Mouse (Mus musculus) limb, embryonic 11.5 days (tissue): ENCODE measurements around the gene Vmn1r21. TPM values are rescaled to one million over a fixed set of nuclear protein-coding genes. Genes with fewer than 3 reads are reported as not detected.
"Not testable (repeated sequence)": the region's sequence is repeated elsewhere in the genome, so short reads cannot be mapped to it uniquely, and the experiment has no call there.

Source experiments
- ATAC-seq: fragments of 200-750 bp; cut with Nextera tagmentation; 2 replicates; pipeline ENCODE4 v1.8.0; 2017; ENCODE audit warnings: low read depth; ENCODE audit not compliant: insufficient number of reproducible peaks, low FRiP score, low TSS enrichment
- DNase-seq: peaks from one replicate; pipeline ENCODE4 v3.0.0-alpha.2; 2015; ENCODE audit warnings: low spot score
- H3K27ac ChIP-seq: fragments of 300-500 bp; sonication (generic); replicated peaks from 2 replicates; pipeline ENCODE4 v1.5.1; 2014; ENCODE audit warnings: low read depth, mild to moderate bottlenecking, low read length
- H3K27me3 ChIP-seq: fragments of 300-500 bp; sonication (generic); 2 replicates; pipeline ENCODE4 v1.6.1; 2014; ENCODE audit warnings: mild to moderate bottlenecking, low read length, mixed read lengths; ENCODE audit not compliant: control insufficient read depth, insufficient read depth
- H3K36me3 ChIP-seq: fragments of 300-500 bp; sonication (generic); 2 replicates; pipeline ENCODE4 v1.6.1; 2014; ENCODE audit warnings: mild to moderate bottlenecking, low read length, moderate library complexity, mixed read lengths; ENCODE audit not compliant: control insufficient read depth, insufficient read depth
- H3K4me1 ChIP-seq: fragments of 300-500 bp; sonication (generic); 2 replicates; pipeline ENCODE4 v1.6.1; 2014; ENCODE audit warnings: low read length, mixed read lengths; ENCODE audit not compliant: control insufficient read depth, insufficient read depth
- H3K4me2 ChIP-seq: fragments of 300-500 bp; sonication (generic); 2 replicates; pipeline ENCODE4 v1.6.1; 2014; ENCODE audit warnings: low read depth, mild to moderate bottlenecking, moderate library complexity; ENCODE audit not compliant: severe bottlenecking
- H3K4me3 ChIP-seq: fragments of 300-500 bp; sonication (generic); 2 replicates; pipeline ENCODE4 v1.5.1; 2014; ENCODE audit warnings: low read depth, low read length
- H3K9ac ChIP-seq: fragments of 300-500 bp; sonication (generic); 2 replicates; pipeline ENCODE4 v1.6.1; 2014; ENCODE audit warnings: mild to moderate bottlenecking, low read length
- H3K9me3 ChIP-seq: fragments of 300-500 bp; sonication (generic); 2 replicates; pipeline ENCODE4 v1.6.1; 2016; ENCODE audit warnings: low read length; ENCODE audit not compliant: control insufficient read depth
- WGBS: fragments of 180-500 bp; shearing (Covaris S2); extraction: QIAGEN DNeasy Blood & Tissue Kit; methylation state at CpG from one replicate; pipeline ENCODE4 v1.1.7; 2014; 5-methylcytosine and 5-hydroxymethylcytosine counted together
- polyA plus RNA-seq: library from polyadenylated mRNA; unstranded; fragments of >200 nt; fragmentation: Nextera tagmentation; extraction: Ambion mirVana; gene quantifications from 2 replicates; pipeline ENCODE4 v1.2.1, GENCODE M21; 2014

Vmn1r21 gene
- not detected in 2 replicates for polyA plus RNA-seq

GRCm38 (mm10) chr6:57850286-57850685, at the start of gene Vmn1r21:
Vmn1r21 (minus strand) TSS chr6:57850343.
- Histone ChIP-seq H3K4me2 (no peak within 1 kb of the TSS), H3K9me3 (no peaks in the 10 kb centered on the region), H3K4me3 (no peak within 1 kb of the TSS), H3K4me1 (no peaks in the 10 kb centered on the region), H3K27me3 (no peaks in the 10 kb centered on the region), H3K36me3 (no peaks in the 10 kb centered on the region), H3K9ac (no peak within 1 kb of the TSS), H3K27ac (no peak within 1 kb of the TSS)
- DNase-seq (no peak), ATAC-seq (no peak)
- WGBS, result 76% methylated on average over 1 of the region's 1 CpGs

GRCm38 (mm10) chr6:57859043-57860042, 9.2 kb upstream of the Vmn1r21 start:
- 57% methylated on average over 6 of the region's 6 CpGs for WGBS
- no peak overlapping the region for H3K27ac ChIP-seq
- peak; percentile 83 for ATAC-seq

GRCm38 (mm10) chr6:57851177-57851576, 1.0 kb upstream of the Vmn1r21 start:
- H3K4me3 ChIP-seq, H3K4me2 ChIP-seq, H3K36me3 ChIP-seq, ATAC-seq, H3K4me1 ChIP-seq, H3K9ac ChIP-seq, DNase-seq, H3K9me3 ChIP-seq, H3K27me3 ChIP-seq, H3K27ac ChIP-seq: not testable (repeated sequence)
- 91% methylated on average over 5 of the region's 5 CpGs for WGBS

More at GRCm38 (mm10) chr6:57859043-57860042, 9.2 kb upstream of the Vmn1r21 start:
- Histone ChIP-seq H3K9ac (no peak overlapping the region), H3K36me3 (no peaks in the 10 kb centered on the region), H3K4me2 (no peak overlapping the region), H3K27me3 (no peaks in the 10 kb centered on the region), H3K4me1 (no peaks in the 10 kb centered on the region), H3K9me3 (no peaks in the 10 kb centered on the region), H3K4me3 (no peak overlapping the region)
- DNase-seq, result peak; percentile 25

- H3K36me3 ChIP-seq, result no peaks in the 10 kb centered on the region
- H3K4me3 ChIP-seq, result no peak overlapping the region
- no peak overlapping the region for H3K9ac ChIP-seq
- H3K4me1 ChIP-seq, result no peaks in the 10 kb centered on the region
- no peak overlapping the region for H3K27ac ChIP-seq
- no peaks in the 10 kb centered on the region for H3K27me3 ChIP-seq
- no peaks in the 10 kb centered on the region for H3K9me3 ChIP-seq
- 71% methylated on average over 2 of the region's 2 CpGs for WGBS
- DNase-seq (no peak), ATAC-seq (no peak)
- H3K4me2 ChIP-seq, result no peak overlapping the region
Measured at GRCm38 (mm10) chr6:57839693-57840408, 10.3 kb downstream of the Vmn1r21 start.

GRCm38 (mm10) chr6:57825259-57825715, 24.9 kb downstream of the Vmn1r21 start:
- no peak for ATAC-seq
- Histone ChIP-seq H3K27me3 (no peaks in the 10 kb centered on the region), H3K4me2 (peak overlapping the region; percentile 60), H3K9ac (peak overlapping the region; percentile 97), H3K36me3 (no peaks in the 10 kb centered on the region), H3K4me3 (peak overlapping the region; percentile 93), H3K4me1 (peaks cover 3% of the 10 kb centered on the region; the same call in 1 of the 2 replicates), H3K27ac (no peak overlapping the region), H3K9me3 (no peaks in the 10 kb centered on the region)
- DNase-seq, result no peak
- 5% methylated on average over 5 of the region's 5 CpGs for WGBS

GRCm38 (mm10) chr6:57824422-57825258, 25.5 kb downstream of the Vmn1r21 start, which contains the start of gene Vopp1:
Vopp1 (minus strand) TSS chr6:57825159.
- Histone ChIP-seq H3K4me1 (peaks cover 3% of the 10 kb centered on the region; the same call in 1 of the 2 replicates), H3K27ac (peak within 1 kb of the TSS; percentile 87), H3K36me3 (no peaks in the 10 kb centered on the region), H3K9ac (peak within 1 kb of the TSS; percentile 97), H3K4me3 (peak within 1 kb of the TSS; percentile 93), H3K9me3 (no peaks in the 10 kb centered on the region), H3K27me3 (no peaks in the 10 kb centered on the region), H3K4me2 (peak within 1 kb of the TSS; percentile 60)
- WGBS, result under 1% methylated on average over 79 of the region's 87 CpGs
- peak; percentile 81 for DNase-seq
- peak; percentile 86 for ATAC-seq

GRCm38 (mm10) chr6:57823461-57823860, 26.7 kb downstream of the Vmn1r21 start:
- Histone ChIP-seq H3K27ac (no peak overlapping the region), H3K4me3 (no peak overlapping the region), H3K27me3 (no peaks in the 10 kb centered on the region), H3K36me3 (no peaks in the 10 kb centered on the region), H3K9ac (no peak overlapping the region), H3K4me1 (peaks cover 3% of the 10 kb centered on the region; the same call in 1 of the 2 replicates), H3K9me3 (no peaks in the 10 kb centered on the region), H3K4me2 (peak overlapping the region; percentile 35)
- no peak for ATAC-seq
- WGBS, result 51% methylated on average over 3 of the region's 3 CpGs
- DNase-seq, result no peak
